Mouse (Mus musculus) brown adipose tissue, adult 24 weeks (tissue): Measurements from ENCODE around the gene Ptpn3. TPM values are rescaled to one million over a fixed set of nuclear protein-coding genes. Genes with fewer than 3 reads are reported as not detected.

Experiments
- H3K27ac ChIP-seq: fragments of 200-500 bp; replicated peaks from 2 replicates; pipeline ENCODE4 v1.5.1; 2012; ENCODE audit warnings: low read depth, mild to moderate bottlenecking, low read length
- H3K4me1 ChIP-seq: fragments of 200-500 bp; 2 replicates; pipeline ENCODE4 v1.6.1; 2012; ENCODE audit warnings: low read length, mixed read lengths; ENCODE audit not compliant: control insufficient read depth, insufficient read depth, insufficient read length
- H3K4me3 ChIP-seq: fragments of 200-500 bp; 2 replicates; pipeline ENCODE4 v1.5.1; 2012; ENCODE audit warnings: low read depth, mild to moderate bottlenecking, low read length, moderate library complexity; ENCODE audit not compliant: insufficient read depth
- polyA plus RNA-seq: library from polyadenylated mRNA; stranded (reverse); fragments of >200 nt; gene quantifications from 2 replicates; pipeline ENCODE4 v1.2.4, GENCODE M21; 2012; ENCODE audit not compliant: missing spikeins, insufficient read depth, insufficient read length

Ptpn3 gene
- polyA plus RNA-seq, 1 experiment = 1.9 TPM

DNA sequence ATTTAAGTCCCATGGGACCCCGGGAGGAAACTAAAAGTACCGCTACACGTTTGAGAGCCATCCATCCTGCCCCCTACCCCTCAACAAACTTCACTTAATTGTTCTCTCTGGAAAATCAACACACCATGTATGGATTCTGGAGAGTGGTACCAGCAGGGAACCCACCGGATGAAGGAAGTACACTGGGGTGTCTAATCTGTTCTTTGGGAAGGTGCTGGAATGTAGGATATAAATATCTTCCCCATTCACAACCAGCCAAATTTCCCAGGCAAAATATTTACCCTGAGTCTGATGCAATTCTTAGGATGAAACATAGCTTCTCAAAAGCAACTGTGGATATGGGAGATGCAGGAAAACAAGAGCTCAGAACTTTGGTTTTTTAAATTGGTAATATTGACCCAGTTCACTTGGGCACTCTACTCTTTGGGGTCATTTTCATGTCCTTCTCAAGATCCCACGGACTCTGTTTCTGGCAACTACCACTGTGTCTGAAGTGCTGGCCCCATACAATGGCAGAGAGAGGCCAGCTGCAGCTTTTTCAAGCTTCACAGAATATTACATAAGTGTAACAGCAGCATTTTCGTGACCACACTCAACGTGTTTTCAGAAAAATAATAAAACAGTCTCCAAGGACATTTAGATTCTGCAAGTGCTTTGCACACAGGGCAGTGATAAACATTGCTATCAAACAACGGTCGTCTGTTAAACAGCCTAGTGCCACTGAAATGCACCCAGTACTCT lies 109.9 kb downstream of the Ptpn3 start:
- no peak overlapping the region for H3K4me3 ChIP-seq
- no peak overlapping the region for H3K27ac ChIP-seq
- no peaks in the 10 kb centered on the region for H3K4me1 ChIP-seq

DNA sequence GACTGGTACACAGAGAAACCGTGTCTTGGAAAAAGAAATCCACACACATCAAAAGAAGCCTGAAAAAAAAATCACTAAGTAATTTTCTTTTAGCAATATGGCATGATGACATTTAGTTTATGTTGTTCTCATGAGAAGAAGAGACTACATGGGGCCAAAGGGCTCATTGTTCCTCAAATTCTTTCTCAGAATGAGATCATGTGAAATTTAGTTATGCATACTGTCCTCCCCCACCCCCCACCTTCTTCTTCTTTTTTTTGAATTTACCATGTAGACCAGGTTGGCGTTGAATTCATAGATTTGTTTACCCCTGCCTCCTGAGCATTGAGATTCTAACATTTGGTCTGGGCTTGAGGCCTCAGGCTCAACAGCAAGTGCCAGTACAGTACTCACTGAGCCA lies 111.8 kb downstream of the Ptpn3 start:
- Histone ChIP-seq H3K4me3 (no peak overlapping the region), H3K4me1 (no peaks in the 10 kb centered on the region), H3K27ac (no peak overlapping the region)

DNA sequence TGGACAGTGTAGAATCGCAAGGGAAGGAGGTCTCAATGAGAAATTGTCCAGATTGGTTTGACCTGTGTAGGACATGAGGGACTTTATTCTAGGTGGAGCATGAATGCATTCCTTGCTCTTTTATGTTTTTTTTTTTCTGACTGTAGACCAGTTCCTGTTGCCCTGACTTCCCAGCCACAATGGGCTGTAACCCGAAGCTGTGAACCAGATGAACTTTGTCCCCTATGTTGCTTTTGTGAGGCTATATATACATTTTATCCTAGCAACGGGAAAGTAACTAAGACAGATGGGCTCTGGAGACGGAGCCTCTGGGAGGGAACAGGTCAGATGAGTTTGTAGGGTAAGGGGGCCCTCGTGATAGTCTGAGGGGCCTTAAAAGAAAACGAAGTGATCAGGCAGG lies 115.6 kb downstream of the Ptpn3 start:
- H3K27ac ChIP-seq = no peak overlapping the region
- no peaks in the 10 kb centered on the region for H3K4me1 ChIP-seq
- no peak overlapping the region for H3K4me3 ChIP-seq

DNA sequence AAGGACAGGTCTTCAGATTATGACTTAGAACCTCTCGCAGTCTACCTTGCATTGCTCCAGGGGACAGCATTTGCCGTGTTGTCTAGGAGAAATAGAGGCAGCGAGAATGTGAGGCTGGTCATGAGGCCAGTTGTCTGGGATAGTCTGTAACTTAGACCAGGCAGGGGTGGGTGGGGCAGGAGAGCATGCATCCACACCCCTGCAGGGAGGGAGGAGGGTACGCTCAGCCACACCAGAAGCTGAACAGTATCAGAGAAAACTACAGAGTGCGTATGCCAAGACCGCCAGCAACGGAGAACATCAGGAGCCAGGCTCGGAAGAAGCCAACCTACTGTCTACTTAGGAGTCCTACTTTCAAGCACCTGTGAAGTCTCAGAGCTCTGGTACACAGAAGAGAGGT lies 116.2 kb downstream of the Ptpn3 start:
- no peak overlapping the region for H3K4me3 ChIP-seq
- no peak overlapping the region for H3K27ac ChIP-seq
- H3K4me1 ChIP-seq = no peaks in the 10 kb centered on the region

DNA sequence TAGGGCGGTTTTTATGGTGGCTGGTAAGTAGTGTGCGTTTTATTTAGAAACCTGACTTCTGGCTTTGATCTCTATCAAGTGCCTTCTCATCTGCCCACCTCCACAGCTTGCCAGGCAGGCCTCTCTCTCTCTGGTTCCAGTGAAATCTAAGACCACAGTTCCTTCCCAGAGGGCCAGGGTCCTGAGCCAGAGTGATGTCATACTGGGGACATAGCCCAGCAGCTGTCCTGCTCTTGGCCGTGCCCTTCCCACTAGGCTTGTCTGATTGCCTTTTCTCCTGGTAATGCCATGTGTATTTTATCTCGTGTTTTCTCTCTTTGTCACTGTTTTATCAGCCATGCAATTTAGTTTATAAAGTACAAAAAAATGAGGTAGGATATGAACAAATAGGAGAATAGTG lies 118.1 kb downstream of the Ptpn3 start:
- no peak overlapping the region for H3K4me3 ChIP-seq
- no peaks in the 10 kb centered on the region for H3K4me1 ChIP-seq
- H3K27ac ChIP-seq = no peak overlapping the region

DNA sequence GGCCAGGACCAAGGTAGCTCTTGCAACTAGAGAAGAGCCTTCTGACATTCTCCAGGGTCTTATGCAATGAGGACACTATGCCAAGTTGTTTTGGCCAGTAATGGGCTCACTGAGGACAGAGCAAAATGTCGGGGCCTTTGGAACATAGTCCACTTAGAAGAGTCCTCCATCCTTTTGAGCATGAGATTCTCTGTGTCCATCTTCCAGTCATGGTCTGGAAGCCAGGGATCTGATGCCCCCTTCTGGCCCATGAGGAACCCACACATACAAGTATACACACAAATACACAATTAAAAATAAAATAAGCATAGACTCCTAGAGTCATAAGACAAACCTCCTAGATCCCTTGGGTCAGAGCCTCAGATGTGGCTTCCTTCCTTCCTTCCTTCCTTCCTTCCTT lies 120.1 kb downstream of the Ptpn3 start:
- no peak overlapping the region for H3K27ac ChIP-seq
- no peak overlapping the region for H3K4me3 ChIP-seq

DNA sequence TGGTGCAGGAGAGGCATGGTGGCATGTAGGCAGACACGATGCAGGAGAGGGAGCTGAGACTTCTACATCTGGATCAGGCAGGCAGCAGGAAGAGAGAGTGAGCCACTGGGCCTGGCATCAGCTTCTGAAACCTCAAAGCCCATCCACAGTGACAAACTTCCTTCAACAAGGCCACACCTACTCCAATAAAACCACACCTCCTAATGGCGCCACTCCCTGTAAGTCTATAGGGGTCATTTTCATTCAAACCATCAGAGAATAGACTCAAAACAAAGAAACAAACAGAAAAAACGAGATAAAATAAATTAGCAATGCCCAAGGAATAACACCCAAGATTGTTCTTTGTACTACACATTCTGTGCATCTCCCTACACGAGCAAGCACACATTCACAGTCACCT lies 122.8 kb downstream of the Ptpn3 start:
- Histone ChIP-seq H3K27ac (no peak overlapping the region), H3K4me3 (no peak overlapping the region), H3K4me1 (no peaks in the 10 kb centered on the region)

More for the DNA sequence above, 120.1 kb downstream of the Ptpn3 start:
- H3K4me1 ChIP-seq = no peaks in the 10 kb centered on the region

DNA sequence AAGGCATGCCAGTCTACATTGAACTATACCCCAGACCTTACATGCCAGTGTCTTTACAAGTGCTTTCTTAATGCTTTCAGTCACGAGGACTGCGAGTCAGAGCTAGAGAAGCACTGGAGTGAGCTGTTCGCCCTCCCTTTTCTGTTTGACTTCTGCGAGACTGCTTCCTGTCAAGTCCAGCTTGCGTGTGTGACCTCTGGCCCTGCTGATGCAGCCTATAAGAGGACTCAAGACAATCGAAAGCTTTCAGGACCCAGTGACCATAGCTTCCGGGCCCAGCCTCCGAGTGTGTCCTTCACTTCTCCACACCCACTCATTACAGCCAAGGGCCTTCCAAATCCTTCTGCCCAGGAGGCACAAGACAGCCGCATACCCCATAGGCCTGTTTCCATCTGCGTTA lies 126.3 kb downstream of the Ptpn3 start:
- Histone ChIP-seq H3K4me3 (no peak overlapping the region), H3K27ac (no peak overlapping the region), H3K4me1 (no peaks in the 10 kb centered on the region)

DNA sequence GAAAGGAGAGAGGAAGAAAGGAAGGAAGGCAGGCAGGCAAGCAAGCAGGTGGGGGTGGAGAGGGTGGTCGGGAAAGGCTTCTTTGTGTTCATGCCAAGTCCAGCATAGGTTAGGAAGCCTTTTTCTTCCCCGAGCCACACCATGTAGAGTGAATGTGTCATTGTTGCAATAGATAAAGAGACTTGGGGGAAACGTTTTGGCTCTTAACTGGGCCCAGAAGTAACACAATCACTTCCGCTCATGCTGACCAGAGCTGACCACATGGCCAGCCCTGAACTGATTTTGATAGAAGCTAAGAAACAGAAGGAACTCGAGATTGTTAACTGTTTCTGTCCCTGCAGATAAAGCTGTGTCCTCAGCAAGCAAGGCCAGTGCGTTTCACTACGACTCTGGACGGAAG lies 128.8 kb downstream of the Ptpn3 start:
- no peak overlapping the region for H3K4me3 ChIP-seq
- H3K4me1 ChIP-seq = no peaks in the 10 kb centered on the region
- H3K27ac ChIP-seq = no peak overlapping the region

DNA sequence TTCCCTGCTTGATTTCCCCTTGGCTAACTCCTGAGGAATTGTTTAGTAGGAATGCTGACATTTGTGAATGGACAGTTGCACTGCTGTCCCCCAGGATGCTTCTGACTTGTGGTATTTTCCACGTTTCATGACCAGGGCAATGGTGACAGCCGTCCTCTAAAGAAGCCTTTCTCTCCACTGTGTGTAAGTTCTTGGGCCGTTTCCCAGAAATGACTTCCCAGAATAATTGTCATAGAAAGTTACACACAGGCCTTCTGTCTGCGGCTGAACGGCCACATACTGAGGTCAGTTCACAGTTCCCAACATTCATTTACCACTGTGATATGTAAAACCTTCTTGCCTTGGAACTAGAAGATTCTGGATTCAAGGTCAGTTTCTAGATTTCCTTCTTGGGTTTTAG lies 129.8 kb downstream of the Ptpn3 start:
- Histone ChIP-seq H3K4me1 (no peaks in the 10 kb centered on the region), H3K27ac (no peak overlapping the region)

DNA sequence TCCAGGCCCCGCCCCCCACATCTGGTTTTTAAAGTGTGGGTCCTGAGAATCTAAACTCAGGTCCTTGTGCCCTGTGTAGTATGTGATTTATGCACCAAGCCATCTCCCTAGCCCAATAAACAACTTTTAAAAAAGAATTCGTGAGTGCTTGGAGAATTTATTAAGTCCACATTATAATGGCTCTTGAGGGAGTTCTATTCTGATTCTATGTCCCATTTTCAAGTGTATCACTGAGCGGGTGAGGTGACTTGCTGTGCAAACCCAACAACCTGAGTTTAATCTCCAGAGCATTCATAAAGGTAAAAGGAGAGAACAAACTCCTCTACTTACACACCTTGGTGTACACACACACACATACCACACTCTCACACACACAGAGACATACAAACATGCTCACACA lies 133.0 kb downstream of the Ptpn3 start:
- Histone ChIP-seq H3K4me1 (no peaks in the 10 kb centered on the region), H3K27ac (no peak overlapping the region), H3K4me3 (no peak overlapping the region)

More for the DNA sequence above, 129.8 kb downstream of the Ptpn3 start:
- H3K4me3 ChIP-seq = no peak overlapping the region

DNA sequence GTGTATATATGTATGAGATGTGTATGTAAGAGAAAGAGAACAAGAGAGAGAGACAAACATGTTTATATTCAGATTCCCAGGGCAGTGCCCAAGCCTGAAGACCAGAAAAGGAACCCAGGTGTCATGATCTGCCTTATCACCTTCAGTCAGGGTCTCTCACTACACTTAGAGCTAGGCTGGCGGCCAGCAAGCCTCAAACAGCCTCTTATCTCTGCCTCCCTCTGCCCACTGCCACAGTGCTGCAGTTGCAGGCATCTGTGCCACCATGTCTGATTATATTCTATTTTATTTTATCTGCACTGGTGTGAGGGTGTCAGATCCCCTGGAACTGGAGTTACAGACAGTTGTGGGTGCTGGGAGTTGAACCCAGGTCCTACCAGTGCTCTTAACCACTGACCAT lies 133.4 kb downstream of the Ptpn3 start:
- Histone ChIP-seq H3K27ac (no peak overlapping the region), H3K4me3 (no peak overlapping the region), H3K4me1 (no peaks in the 10 kb centered on the region)

DNA sequence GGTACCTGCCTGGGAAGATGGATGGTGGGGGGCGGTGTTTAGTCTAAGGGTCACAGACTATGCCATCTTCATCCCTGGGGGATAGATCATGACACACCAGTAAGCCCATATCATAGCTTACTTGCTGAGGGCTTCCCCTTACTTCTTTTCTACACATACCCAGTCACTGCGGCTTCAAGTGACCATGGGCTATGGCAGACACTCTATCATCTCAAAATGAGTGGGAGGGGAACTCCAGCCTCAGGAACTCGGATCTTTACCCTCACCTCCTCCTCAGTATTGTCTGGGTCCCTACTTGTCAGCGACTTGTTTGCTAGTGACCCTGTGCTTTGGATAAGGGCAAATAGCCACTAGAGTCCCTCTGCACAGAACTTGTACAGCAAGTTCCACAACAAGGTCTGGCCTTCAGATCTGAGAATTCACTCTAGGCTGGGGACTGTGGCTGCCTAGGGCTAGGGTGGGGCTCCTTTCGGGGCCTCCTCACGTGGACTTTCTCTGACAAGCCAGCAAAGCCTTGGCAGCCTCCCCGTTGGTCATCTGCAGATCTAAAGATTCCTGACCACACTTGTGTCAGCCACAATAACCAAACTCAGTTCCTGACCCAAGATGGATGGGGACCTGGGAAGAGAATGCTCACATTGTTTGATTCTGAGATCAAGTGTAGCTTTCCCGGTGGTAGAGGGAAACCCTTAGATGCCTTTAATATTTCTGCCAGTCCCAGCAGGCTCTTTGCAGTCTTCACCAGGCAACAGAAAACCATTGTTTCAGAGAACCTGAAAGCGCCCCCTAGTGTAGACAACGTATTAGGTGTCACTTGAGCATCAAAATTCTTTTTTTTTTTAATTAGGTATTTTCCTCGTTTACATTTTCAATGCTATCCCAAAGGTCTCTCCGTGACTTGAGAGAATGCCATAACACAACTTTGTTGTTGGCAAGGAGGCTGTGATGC lies 134.4 kb downstream of the Ptpn3 start:
- no peak overlapping the region for H3K27ac ChIP-seq
- no peak overlapping the region for H3K4me3 ChIP-seq
- no peaks in the 10 kb centered on the region for H3K4me1 ChIP-seq

DNA sequence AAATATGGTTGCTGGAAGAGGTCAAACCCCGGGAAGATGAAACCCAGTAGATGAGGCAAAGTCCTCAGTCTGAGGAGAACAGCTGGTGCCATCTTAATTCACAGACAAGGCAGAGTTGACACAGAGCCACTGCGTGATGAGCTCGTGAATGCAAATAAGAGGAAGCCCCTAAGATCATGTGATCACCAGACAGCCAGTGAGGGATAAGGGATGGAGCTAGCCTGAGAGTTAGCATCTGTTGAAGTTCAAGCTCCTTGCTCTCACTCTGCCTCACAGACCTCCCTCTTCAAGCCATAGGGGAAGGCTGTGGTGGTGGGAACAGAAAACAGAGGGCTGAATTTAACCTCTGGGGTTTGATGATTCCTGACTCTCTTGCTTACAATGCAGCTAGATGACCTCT lies 136.0 kb downstream of the Ptpn3 start:
- Histone ChIP-seq H3K27ac (no peak overlapping the region), H3K4me1 (no peaks in the 10 kb centered on the region), H3K4me3 (no peak overlapping the region)

DNA sequence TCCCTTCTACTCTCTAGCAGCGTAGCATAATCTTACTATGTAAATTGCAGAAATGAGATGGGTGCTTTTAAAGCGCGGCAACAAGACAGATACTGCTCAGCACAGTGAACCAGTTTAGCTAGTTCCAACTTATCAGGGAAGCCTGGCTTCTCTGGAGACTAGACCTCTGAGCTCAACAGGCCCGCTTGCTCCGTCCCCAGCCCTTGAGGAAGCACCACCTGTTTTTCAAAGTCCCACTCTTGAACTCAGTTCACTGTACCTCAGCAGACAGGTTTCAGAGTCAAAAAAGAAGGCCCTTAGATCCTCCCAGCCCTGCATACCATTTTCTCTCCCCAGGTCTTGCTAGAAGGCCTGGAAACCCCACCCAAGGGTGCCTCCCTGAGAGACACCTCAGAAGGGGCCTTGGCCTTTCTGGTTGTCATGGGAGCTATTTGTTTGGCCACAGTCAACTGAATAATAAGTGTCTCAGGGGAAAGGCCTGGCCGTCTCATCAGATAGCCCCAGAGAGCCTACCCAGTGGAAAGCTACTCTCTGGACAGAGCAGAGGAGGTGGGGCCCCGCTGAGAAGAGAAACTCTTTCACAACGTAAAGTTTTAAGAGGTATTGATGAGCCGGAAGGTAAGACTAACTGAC lies 136.9 kb downstream of the Ptpn3 start:
- Histone ChIP-seq H3K4me3 (no peak overlapping the region), H3K4me1 (no peaks in the 10 kb centered on the region), H3K27ac (no peak overlapping the region)
